Comparison of ENCODE assay signal across 8 mouse cellular contexts in the genomic region with DNA sequence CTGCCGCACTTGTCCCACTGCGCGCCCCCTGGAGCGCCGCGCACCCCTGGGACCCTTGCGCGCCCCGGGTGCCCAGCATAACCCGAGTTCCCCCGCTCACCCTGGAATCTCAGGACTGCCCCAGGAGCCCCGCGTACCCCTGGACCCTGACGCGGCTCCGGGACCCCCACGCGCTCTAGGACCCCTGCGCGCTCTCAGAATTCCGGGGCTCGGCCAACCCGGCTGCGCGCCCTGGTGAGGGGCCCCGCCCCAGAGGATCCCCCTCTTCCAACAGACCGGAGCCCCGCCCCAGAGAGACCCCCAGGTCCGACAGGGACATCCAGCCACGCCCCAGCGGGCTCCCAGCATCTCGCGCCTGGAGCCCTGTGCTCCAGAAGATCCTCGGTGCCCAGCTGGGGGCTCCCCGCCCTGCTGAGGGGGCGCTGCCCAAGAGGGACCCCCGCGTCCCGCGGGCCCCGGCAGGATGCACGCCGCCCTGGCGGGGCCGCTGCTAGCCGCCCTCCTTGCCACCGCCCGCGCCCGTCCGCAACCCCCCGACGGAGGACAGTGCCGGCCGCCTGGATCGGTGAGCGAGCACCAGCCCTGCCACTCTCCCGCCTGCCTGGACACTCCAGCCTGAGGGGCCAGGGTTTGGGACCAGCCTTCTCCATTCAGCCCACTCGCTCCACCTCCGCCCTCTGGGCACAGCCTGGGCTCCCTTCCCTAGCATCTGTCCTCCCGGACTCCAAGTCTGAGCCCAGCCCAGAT. TPM values are rescaled to one million over a fixed set of nuclear protein-coding genes. Genes with fewer than 3 reads are reported as not detected.
DNase-seq lines count a peak whose midpoint lies in the region; ATAC-seq lines count a peak whose summit lies in the region.

A gene (plus strand): TSS at position 370 of the 747 bp plus-strand sequence.

- WGBS in neural tube, embryonic 12.5 days: 1% methylated on average over 55 of the region's 61 CpGs

- peaks cover 34% of the 10 kb centered on the region for H3K4me1 ChIP-seq in neural tube, embryonic 12.5 days

- ATAC-seq in neural tube, embryonic 12.5 days (ENCODE audit: low FRiP score, low read depth): peak; percentile 65
- no peak for ATAC-seq in erythroid progenitor cell, adult 5-6 weeks (replicated peaks; ENCODE audit: low FRiP score, poor library complexity, severe bottlenecking)
- ATAC-seq in megakaryocyte progenitor cell, adult 5-6 weeks (replicated peaks; ENCODE audit: poor library complexity): no peak

- intact Hi-C loops in heart, postnatal 10 days (cut with DNase I): loop anchor here (2.0 to 10.0 kb wide), 4 partner anchors 28 to 498 kb away; a partner anchor contains a TSS

- peak within 1 kb of the TSS; percentile 69 for H3K4me3 ChIP-seq in neural tube, embryonic 12.5 days

- H3K36me3 ChIP-seq in neural tube, embryonic 12.5 days: no peaks in the 10 kb centered on the region

- H3K4me2 ChIP-seq in neural tube, embryonic 12.5 days (replicated peaks): peak within 1 kb of the TSS; percentile 97

- H3K9me3 ChIP-seq in neural tube, embryonic 12.5 days: no peaks in the 10 kb centered on the region

- H3K27me3 ChIP-seq in neural tube, embryonic 12.5 days (replicated peaks): peaks cover 26% of the 10 kb centered on the region

- H3K9ac ChIP-seq in neural tube, embryonic 12.5 days: peak within 1 kb of the TSS; percentile 75

- peak; percentile 24 for DNase-seq in right cerebral cortex, adult 18-20 months
- DNase-seq in right cerebral cortex, postnatal 25 days: no peak
- DNase-seq in embryo, embryonic 11 days: peak; percentile 60
- DNase-seq in heart, postnatal 10 days: peak; percentile 42 to 48
- DNase-seq in kidney, postnatal 36 days: peak; percentile 26 to 55

- H3K27ac ChIP-seq in neural tube, embryonic 12.5 days: no peak within 1 kb of the TSS

RNA-seq across cellular contexts. Expression of the gene that starts here (rescaled TPM):
- 10 to 100 TPM; 21.1 to 25.6 TPM for total RNA-seq in heart, postnatal 10 days (2021)
- 1.6 TPM in 2 replicates for polyA plus RNA-seq in neural tube, embryonic 12.5 days (2016; fragmentation: Nextera tagmentation; extraction: Ambion mirVana)
- total RNA-seq in erythroid progenitor cell, adult 5-6 weeks (2015; ENCODE audit: low replicate concordance): not detected in 2 replicates
- total RNA-seq in erythroid progenitor cell, adult 5-6 weeks (2017; ENCODE audit: low replicate concordance): not detected in 2 replicates
- total RNA-seq in megakaryocyte progenitor cell, adult 5-6 weeks (2015): not detected in 2 replicates
- total RNA-seq in megakaryocyte progenitor cell, adult 5-6 weeks (2017): not detected in 2 replicates

Comparison
In these comparisons a context has a peak if more than half of its experiments do, and no peak if none do; other contexts are left out.
1. RNA of the gene that starts here (total RNA-seq): 21.1 to 25.6 TPM in heart, postnatal 10 days; not detected in erythroid progenitor cell, adult 5-6 weeks and not detected in megakaryocyte progenitor cell, adult 5-6 weeks; every median in the first group is over 10 times any median in the second.